Mouse (Mus musculus) heart, postnatal 0 days (tissue): ENCODE results near the gene Adcy7.

ENCODE experiments used
- CTCF ChIP-seq: IDR thresholded peaks from 2 replicates; pipeline ENCODE4 v1.5.1; 2016; ENCODE audit warnings: antibody characterized with exemption, control low read depth, low read depth
- EP300 ChIP-seq: IDR thresholded peaks from 2 replicates; pipeline ENCODE4 v1.6.1; 2016; ENCODE audit warnings: antibody characterized with exemption, low read depth

DNA sequence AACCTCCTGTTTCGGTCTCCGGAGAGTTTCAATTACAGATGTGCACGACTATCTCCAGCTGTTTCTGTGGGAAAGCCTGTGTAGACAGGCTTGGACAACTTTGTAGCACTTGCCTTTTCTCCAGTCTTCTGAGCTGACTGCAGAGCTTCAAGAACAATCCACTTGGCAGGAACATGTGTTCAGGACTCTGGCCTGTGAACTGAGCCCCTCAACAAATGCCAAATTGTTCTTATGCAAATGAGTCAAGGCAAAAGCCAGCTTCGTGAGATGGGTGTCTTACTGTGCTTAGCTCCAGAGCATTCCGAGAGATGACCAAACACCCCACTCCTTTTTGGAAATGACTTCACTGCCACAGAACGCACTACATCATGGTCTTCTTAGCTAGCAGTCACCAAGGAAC, 56.5 kb downstream of the Adcy7 start:
- TF ChIP-seq CTCF: no peak
- no peak for TF ChIP-seq EP300
